Mouse (Mus musculus): Measurements from ENCODE around the gene Pld5. TPM values are rescaled to one million over a fixed set of nuclear protein-coding genes. Genes with fewer than 3 reads are reported as not detected.
A peak's percentile ranks its signal among the peaks of the same experiment; 100 is the strongest.

The Pld5 gene
- polyA plus RNA-seq, 1 experiment from 2014 or later = 0.13 TPM

- DNase-seq (ENCODE audit: low spot score) = no peak
- 76% methylated on average over 2 of the region's 2 CpGs for WGBS
- no peaks in the 10 kb centered on the region for H3K4me1 ChIP-seq
Observed at GRCm38 (mm10) chr1:176125771-176126170, 149.3 kb downstream of the Pld5 start.

DNA sequence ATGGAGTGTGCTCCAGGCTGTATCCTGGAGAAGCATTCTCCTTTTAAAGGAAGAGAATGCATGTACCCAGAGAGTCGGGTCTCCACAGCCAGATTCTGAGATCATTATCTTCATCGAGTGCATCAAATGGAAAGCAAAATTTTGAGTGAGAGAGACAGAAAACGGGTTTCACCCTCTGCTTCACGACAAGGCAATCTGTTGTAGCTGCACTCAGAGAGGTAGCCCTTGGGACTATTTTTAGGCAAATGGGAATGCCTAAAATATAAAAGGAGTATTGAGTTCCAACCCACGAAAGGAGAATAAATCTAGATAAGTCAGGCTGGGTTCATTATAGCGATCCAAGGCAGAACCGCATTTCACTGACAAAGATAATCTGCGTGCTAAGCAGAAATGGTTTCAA is 150.7 kb downstream of the Pld5 start:
- Histone ChIP-seq H3K9me3 (replicated peaks) (no peaks in the 10 kb centered on the region), H3K4me3 (no peak overlapping the region), H3K4me1 (no peaks in the 10 kb centered on the region), H3K27ac (no peak overlapping the region), H3K36me3 (no peaks in the 10 kb centered on the region), H3K27me3 (ENCODE audit: low read depth, poor library complexity, severe bottlenecking) (no peaks in the 10 kb centered on the region)
- DNase-seq (ENCODE audit: low spot score) = no peak
- WGBS = 84% methylated on average over 8 of the region's 8 CpGs

More at GRCm38 (mm10) chr1:176125771-176126170, 149.3 kb downstream of the Pld5 start:
- Histone ChIP-seq H3K9me3 (replicated peaks) (no peaks in the 10 kb centered on the region), H3K27ac (no peak overlapping the region), H3K36me3 (no peaks in the 10 kb centered on the region), H3K4me3 (no peak overlapping the region), H3K27me3 (ENCODE audit: low read depth, poor library complexity, severe bottlenecking) (no peaks in the 10 kb centered on the region)

DNA sequence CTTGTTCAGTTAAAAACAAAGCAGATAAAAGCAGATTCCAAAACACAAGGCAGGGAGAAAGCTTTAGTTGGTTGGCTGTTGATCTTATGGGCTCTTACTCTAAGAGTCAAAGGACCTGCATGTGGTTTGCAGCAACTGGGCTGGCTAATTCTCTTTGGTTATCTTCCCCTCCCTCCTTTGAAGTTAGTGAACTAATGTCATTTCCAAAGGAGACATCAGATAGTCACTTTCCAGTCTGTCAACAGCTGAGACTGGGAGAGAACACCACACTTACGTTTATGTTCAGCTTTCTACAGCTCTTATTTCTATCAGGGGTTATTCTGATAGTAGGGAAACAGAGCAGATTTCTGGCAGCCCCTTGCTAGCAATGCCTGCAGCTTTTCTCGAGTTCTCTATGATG is 151.3 kb downstream of the Pld5 start:
- no peak for DNase-seq (ENCODE audit: low spot score)
- 46% methylated on average over 2 of the region's 2 CpGs for WGBS
- Histone ChIP-seq H3K27me3 (ENCODE audit: low read depth, poor library complexity, severe bottlenecking) (no peaks in the 10 kb centered on the region), H3K36me3 (no peaks in the 10 kb centered on the region), H3K4me1 (no peaks in the 10 kb centered on the region), H3K27ac (no peak overlapping the region), H3K4me3 (no peak overlapping the region), H3K9me3 (replicated peaks) (no peaks in the 10 kb centered on the region)

DNA sequence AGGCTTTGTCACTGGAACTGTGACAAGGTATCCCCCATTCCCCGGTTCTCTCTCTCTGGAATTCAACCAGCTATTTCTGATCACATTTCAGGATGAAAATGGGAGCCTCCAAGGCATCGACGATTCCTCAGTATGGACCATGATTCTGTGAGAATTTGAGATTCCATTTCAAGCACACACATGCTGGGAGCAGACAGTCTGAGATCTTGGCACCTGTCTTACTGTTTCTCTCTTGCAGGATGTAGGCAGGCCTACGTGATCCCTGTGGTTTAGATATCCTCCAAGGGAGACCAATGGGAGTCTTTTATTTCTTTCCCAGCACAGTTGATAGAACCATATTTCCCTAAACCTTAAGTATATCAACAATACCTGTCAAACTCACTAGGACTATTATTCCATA is 159.5 kb downstream of the Pld5 start:
- H3K27me3 ChIP-seq (ENCODE audit: low read depth, poor library complexity, severe bottlenecking) = no peaks in the 10 kb centered on the region
- no peaks in the 10 kb centered on the region for H3K36me3 ChIP-seq
- 92% methylated on average over 4 of the region's 4 CpGs for WGBS
- H3K27ac ChIP-seq = no peak overlapping the region
- H3K4me1 ChIP-seq = no peaks in the 10 kb centered on the region
- DNase-seq (ENCODE audit: low spot score) = no peak
- H3K9me3 ChIP-seq (replicated peaks) = no peaks in the 10 kb centered on the region
- H3K4me3 ChIP-seq = no peak overlapping the region

DNA sequence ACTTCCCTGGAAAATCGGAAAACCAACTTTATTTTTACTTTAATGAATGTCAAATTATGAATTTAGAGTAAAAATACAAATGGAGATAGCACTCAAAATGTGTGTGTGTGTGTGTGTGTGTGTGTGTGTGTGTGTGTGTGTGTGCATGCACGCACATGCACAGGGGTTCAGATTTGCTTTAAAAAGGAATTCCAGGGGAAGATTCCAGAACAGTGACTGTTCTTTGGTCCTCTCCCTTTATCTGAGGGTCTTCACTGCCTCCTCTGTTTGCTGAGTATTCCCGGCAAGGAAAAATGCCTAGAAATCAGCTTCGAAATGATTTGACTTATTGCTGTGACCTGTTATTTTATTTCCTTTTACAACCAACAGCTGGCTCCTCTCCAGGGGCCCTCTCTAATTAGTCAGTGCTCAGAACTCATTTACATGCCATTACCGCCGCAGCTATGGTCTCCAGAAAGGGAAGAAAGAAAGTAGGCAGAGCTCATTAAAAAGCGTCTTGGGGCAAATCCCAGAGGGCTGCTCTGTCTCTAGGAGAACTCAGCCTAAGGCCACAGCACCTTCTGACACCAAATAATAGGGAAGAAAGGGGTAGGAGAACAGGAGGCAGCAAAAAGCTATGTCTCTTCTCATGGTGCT is 176.3 kb downstream of the Pld5 start:
- DNase-seq (ENCODE audit: low spot score) = peak; percentile 35
- no peaks in the 10 kb centered on the region for H3K9me3 ChIP-seq (replicated peaks)
- no peaks in the 10 kb centered on the region for H3K36me3 ChIP-seq
- no peak overlapping the region for H3K4me3 ChIP-seq
- H3K4me1 ChIP-seq = peaks cover 6% of the 10 kb centered on the region; the same call in 1 of the 2 replicates
- no peak overlapping the region for H3K27ac ChIP-seq
- H3K27me3 ChIP-seq (ENCODE audit: low read depth, poor library complexity, severe bottlenecking) = no peaks in the 10 kb centered on the region
- WGBS = 30% methylated on average over 7 of the region's 7 CpGs

DNA sequence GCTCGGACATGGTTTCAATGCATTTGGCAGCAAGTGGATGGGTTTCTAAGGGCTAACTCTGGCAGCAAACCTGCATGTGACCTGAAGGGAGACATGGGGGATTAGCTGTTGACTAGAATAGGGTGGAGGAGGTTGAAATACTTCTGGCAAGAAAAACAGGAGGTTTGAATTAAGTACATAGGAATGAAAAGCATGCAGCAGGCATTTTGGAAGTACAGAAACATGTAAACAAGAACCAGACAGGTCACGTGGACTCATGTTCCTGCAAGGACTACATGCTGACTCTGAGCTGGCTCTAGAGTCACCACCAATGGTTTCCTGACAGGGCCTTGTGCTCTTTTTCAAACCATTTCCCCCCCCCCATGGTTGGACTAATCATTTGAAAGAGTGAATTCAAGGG is 183.0 kb downstream of the Pld5 start:
- Histone ChIP-seq H3K36me3 (no peaks in the 10 kb centered on the region), H3K4me3 (no peak overlapping the region), H3K27me3 (ENCODE audit: low read depth, poor library complexity, severe bottlenecking) (no peaks in the 10 kb centered on the region), H3K4me1 (peaks cover 6% of the 10 kb centered on the region; the same call in 1 of the 2 replicates), H3K27ac (no peak overlapping the region), H3K9me3 (replicated peaks) (no peaks in the 10 kb centered on the region)
- no peak for DNase-seq (ENCODE audit: low spot score)
- 77% methylated on average over 2 of the region's 2 CpGs for WGBS

- 92% methylated on average over 3 of the region's 3 CpGs for WGBS
- no peak overlapping the region for H3K4me3 ChIP-seq
- no peaks in the 10 kb centered on the region for H3K36me3 ChIP-seq
- no peaks in the 10 kb centered on the region for H3K27me3 ChIP-seq (ENCODE audit: low read depth, poor library complexity, severe bottlenecking)
- H3K27ac ChIP-seq = no peak overlapping the region
- DNase-seq (ENCODE audit: low spot score) = no peak
- no peaks in the 10 kb centered on the region for H3K9me3 ChIP-seq (replicated peaks)
- peaks cover 6% of the 10 kb centered on the region; the same call in 1 of the 2 replicates for H3K4me1 ChIP-seq
Observed at GRCm38 (mm10) chr1:176089382-176089781, 185.7 kb downstream of the Pld5 start.

DNA sequence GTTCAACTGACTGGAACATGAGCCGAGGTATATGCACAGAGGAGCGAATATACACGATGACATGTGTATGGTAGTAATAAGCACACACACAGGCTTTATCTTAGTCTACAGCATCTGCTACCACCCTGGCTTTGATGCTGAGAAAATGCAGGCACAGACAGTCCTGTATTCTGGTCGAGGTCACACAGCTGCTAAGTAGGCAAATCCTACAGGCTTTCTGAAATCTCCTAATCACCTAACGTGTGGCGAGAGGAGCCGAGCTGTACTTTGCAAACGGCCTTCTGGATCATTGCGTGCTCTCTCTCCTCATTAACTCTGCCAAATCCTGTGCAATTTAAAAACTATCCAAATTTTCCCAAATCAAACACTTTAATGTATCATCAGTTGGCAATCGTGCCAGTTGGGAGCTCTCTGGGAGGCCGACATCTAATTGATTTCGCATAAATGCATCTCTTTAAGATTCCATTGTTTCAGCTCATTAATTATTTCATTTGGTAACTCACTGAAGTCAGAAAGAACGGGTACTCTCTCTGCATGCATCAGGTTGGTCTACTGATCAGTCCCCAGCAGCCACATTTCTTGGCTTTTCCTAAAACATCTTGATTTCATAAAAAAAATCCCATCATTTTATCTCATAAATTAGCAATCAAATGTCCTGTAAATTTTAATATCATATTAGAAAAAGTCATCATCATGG is 189.0 kb downstream of the Pld5 start:
- H3K27me3 ChIP-seq (ENCODE audit: low read depth, poor library complexity, severe bottlenecking) = no peaks in the 10 kb centered on the region
- no peak for DNase-seq (ENCODE audit: low spot score)
- no peak overlapping the region for H3K4me3 ChIP-seq
- no peaks in the 10 kb centered on the region for H3K36me3 ChIP-seq
- H3K4me1 ChIP-seq = peaks cover 8% of the 10 kb centered on the region
- no peak overlapping the region for H3K27ac ChIP-seq
- no peaks in the 10 kb centered on the region for H3K9me3 ChIP-seq (replicated peaks)
- 85% methylated on average over 13 of the region's 13 CpGs for WGBS

DNA sequence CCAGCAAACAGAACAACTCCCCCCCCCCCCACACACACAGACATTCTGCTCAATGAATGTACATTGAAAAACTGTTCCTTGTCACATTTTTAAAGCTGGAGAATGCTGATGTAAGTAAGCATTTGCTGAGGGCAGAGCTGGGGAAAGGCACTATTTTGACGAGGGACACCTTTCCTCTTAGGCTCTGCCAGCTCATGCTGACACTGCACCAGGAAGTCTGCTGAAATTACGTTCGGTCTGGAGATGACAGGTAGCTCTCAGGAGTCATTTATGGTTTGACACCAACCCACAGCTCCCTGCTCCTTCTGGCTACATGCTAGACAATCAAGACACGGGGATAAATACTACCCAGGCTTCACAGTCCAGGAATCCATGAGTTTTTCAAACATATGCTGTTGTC is 192.8 kb downstream of the Pld5 start:
- H3K9me3 ChIP-seq (replicated peaks) = no peaks in the 10 kb centered on the region
- 54% methylated on average over 4 of the region's 4 CpGs for WGBS
- H3K27me3 ChIP-seq (ENCODE audit: low read depth, poor library complexity, severe bottlenecking) = no peaks in the 10 kb centered on the region
- H3K27ac ChIP-seq = no peak overlapping the region
- H3K4me1 ChIP-seq = peaks cover 8% of the 10 kb centered on the region
- no peak overlapping the region for H3K4me3 ChIP-seq
- no peak for DNase-seq (ENCODE audit: low spot score)
- H3K36me3 ChIP-seq = no peaks in the 10 kb centered on the region

GRCm38 (mm10) chr1:176080969-176081368 is 194.1 kb downstream of the Pld5 start:
- 94% methylated on average over 2 of the region's 2 CpGs for WGBS
- H3K9me3 ChIP-seq (replicated peaks) = no peaks in the 10 kb centered on the region
- no peaks in the 10 kb centered on the region for H3K36me3 ChIP-seq
- no peak overlapping the region for H3K27ac ChIP-seq
- no peak overlapping the region for H3K4me3 ChIP-seq
- H3K27me3 ChIP-seq (ENCODE audit: low read depth, poor library complexity, severe bottlenecking) = no peaks in the 10 kb centered on the region
- DNase-seq (ENCODE audit: low spot score) = no peak
- peaks cover 8% of the 10 kb centered on the region for H3K4me1 ChIP-seq

DNA sequence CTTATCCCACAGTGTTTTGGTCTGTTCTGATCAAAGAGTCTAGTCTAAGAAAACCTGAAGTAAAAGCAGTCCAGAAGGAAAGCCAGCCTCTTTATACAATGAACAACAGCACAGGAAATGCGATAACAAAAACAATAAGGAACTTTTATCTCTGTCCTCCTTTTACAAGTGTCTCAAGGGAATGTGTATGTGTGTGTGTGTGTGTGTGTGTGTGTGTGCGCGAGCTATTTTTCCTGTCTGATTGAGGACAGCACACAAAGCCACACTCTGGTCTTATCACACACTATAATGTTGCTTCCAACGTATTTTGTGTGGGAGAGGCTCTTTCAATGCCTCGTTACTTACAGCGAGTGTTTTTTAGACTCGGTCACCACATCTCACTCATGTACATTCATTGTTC is 196.7 kb downstream of the Pld5 start:
- WGBS = 90% methylated on average over 7 of the region's 7 CpGs
- H3K4me3 ChIP-seq = no peak overlapping the region

GRCm38 (mm10) chr1:176076799-176077198 is 198.3 kb downstream of the Pld5 start:
- Histone ChIP-seq H3K4me1 (peaks cover 4% of the 10 kb centered on the region), H3K27ac (no peak overlapping the region), H3K9me3 (replicated peaks) (no peaks in the 10 kb centered on the region), H3K36me3 (no peaks in the 10 kb centered on the region), H3K4me3 (no peak overlapping the region), H3K27me3 (ENCODE audit: low read depth, poor library complexity, severe bottlenecking) (no peaks in the 10 kb centered on the region)
- no peak for DNase-seq (ENCODE audit: low spot score)

More for the DNA sequence above, 196.7 kb downstream of the Pld5 start:
- Histone ChIP-seq H3K27ac (no peak overlapping the region), H3K27me3 (ENCODE audit: low read depth, poor library complexity, severe bottlenecking) (no peaks in the 10 kb centered on the region), H3K4me1 (peaks cover 11% of the 10 kb centered on the region), H3K36me3 (no peaks in the 10 kb centered on the region), H3K9me3 (replicated peaks) (no peaks in the 10 kb centered on the region)
- no peak for DNase-seq (ENCODE audit: low spot score)

GRCm38 (mm10) chr1:176075810-176076209 is 199.3 kb downstream of the Pld5 start:
- no peak overlapping the region for H3K4me3 ChIP-seq
- no peak for DNase-seq (ENCODE audit: low spot score)
- no peaks in the 10 kb centered on the region for H3K9me3 ChIP-seq (replicated peaks)
- H3K27ac ChIP-seq = no peak overlapping the region
- H3K36me3 ChIP-seq = no peaks in the 10 kb centered on the region
- H3K27me3 ChIP-seq (ENCODE audit: low read depth, poor library complexity, severe bottlenecking) = no peaks in the 10 kb centered on the region
- 0 out of 2 replicates have a peak, but pooled peaks cover 3% of the 10 kb centered on the region for H3K4me1 ChIP-seq
